Mouse (Mus musculus) layer of hippocampus, adult 2 months (tissue): ENCODE data around the gene Slc16a8. TPM values are rescaled to one million over a fixed set of nuclear protein-coding genes. Genes with fewer than 3 reads are reported as not detected.

Experiments used
- DNase-seq, 2 experiments: peaks; one replicate each; pipeline ENCODE4 v3.0.0; 2022; ENCODE audit warnings: low spot score in 2 of 2
- H3K27ac ChIP-seq: fragments of 200-600 bp; 2 replicates; pipeline ENCODE4 v1.8.1; 2022
- H3K4me3 ChIP-seq: fragments of 200-600 bp; 2 replicates; pipeline ENCODE4 v1.8.1; 2022; ENCODE audit warnings: mild to moderate bottlenecking
- CTCF ChIP-seq: fragments of 200-600 bp; conservative IDR thresholded peaks from 2 replicates; pipeline ENCODE4 v1.8.1; 2022; ENCODE audit warnings: antibody characterized with exemption, mild to moderate bottlenecking, moderate library complexity
- long read RNA-seq, 2 experiments: library from polyadenylated mRNA; stranded (forward); transcript quantifications; one replicate each; pipeline ENCODE4 v2.0.0; 2021; ENCODE audit warnings: borderline mapping rate in 2 of 2
- total RNA-seq, 2 experiments: library from RNA; stranded (reverse); gene quantifications; 2 replicates each; pipeline ENCODE4 v1.2.3; 2021

Gene Slc16a8
- total RNA-seq, result not detected
- long read RNA-seq, experiment 1, result 0 reads
- long read RNA-seq, experiment 2, result 0 reads

GRCm38 (mm10) chr15:79254661-79255060, at the start of gene Slc16a8:
Gene Slc16a8 (minus strand): TSS chr15:79254761.
- DNase-seq, result no peak
- no peak for TF ChIP-seq CTCF
- Histone ChIP-seq H3K4me3 (no peak within 1 kb of the TSS), H3K27ac (no peak within 1 kb of the TSS)

GRCm38 (mm10) chr15:79303725-79304124, 49.2 kb upstream of the Slc16a8 start:
- peak; percentile 60 for TF ChIP-seq CTCF
- H3K27ac ChIP-seq, result no peak overlapping the region

GRCm38 (mm10) chr15:79299563-79300155, 45.1 kb upstream of the Slc16a8 start:
- Histone ChIP-seq H3K4me3 (no peak overlapping the region), H3K27ac (no peak overlapping the region)
- DNase-seq, result no peak
- no peak for TF ChIP-seq CTCF

More at GRCm38 (mm10) chr15:79303725-79304124, 49.2 kb upstream of the Slc16a8 start:
- no peak for DNase-seq
- H3K4me3 ChIP-seq, result no peak overlapping the region

- H3K27ac ChIP-seq, result no peak overlapping the region
- DNase-seq, result no peak
- H3K4me3 ChIP-seq, result no peak overlapping the region
- no peak for TF ChIP-seq CTCF
Measured at GRCm38 (mm10) chr15:79298553-79298952, 44.0 kb upstream of the Slc16a8 start.

GRCm38 (mm10) chr15:79292779-79293178, 38.2 kb upstream of the Slc16a8 start:
- Histone ChIP-seq H3K4me3 (no peak overlapping the region), H3K27ac (no peak overlapping the region)
- DNase-seq, result no peak
- TF ChIP-seq CTCF, result no peak

- peak; percentile 24; the same call in 1 of the 2 replicates for TF ChIP-seq CTCF
- Histone ChIP-seq H3K4me3 (no peak overlapping the region), H3K27ac (no peak overlapping the region)
- DNase-seq, result no peak
Measured at GRCm38 (mm10) chr15:79290340-79290739, 35.8 kb upstream of the Slc16a8 start.

- no peak for DNase-seq
- no peak overlapping the region for H3K27ac ChIP-seq
- no peak overlapping the region for H3K4me3 ChIP-seq
- no peak for TF ChIP-seq CTCF
Measured at GRCm38 (mm10) chr15:79289441-79289840, 34.9 kb upstream of the Slc16a8 start.

GRCm38 (mm10) chr15:79288387-79288786, 33.8 kb upstream of the Slc16a8 start:
- no peak for DNase-seq
- Histone ChIP-seq H3K27ac (no peak overlapping the region), H3K4me3 (no peak overlapping the region)
- no peak for TF ChIP-seq CTCF

GRCm38 (mm10) chr15:79287091-79287490, 32.5 kb upstream of the Slc16a8 start:
- Histone ChIP-seq H3K27ac (no peak overlapping the region), H3K4me3 (no peak overlapping the region)
- no peak for TF ChIP-seq CTCF
- no peak for DNase-seq

- no peak for TF ChIP-seq CTCF
- no peak overlapping the region for H3K4me3 ChIP-seq
- DNase-seq, result no peak
- H3K27ac ChIP-seq, result no peak overlapping the region
Measured at GRCm38 (mm10) chr15:79286141-79286540, 31.6 kb upstream of the Slc16a8 start.

GRCm38 (mm10) chr15:79285399-79285798, 30.8 kb upstream of the Slc16a8 start, which contains the start of gene Baiap2l2:
Gene Baiap2l2 (minus strand): TSS chr15:79285537.
- no peak for DNase-seq
- Histone ChIP-seq H3K4me3 (no peak within 1 kb of the TSS), H3K27ac (no peak within 1 kb of the TSS)
- no peak for TF ChIP-seq CTCF

GRCm38 (mm10) chr15:79283371-79283770, 28.8 kb upstream of the Slc16a8 start:
- Histone ChIP-seq H3K27ac (no peak overlapping the region), H3K4me3 (no peak overlapping the region)
- DNase-seq, result no peak
- TF ChIP-seq CTCF, result no peak

- TF ChIP-seq CTCF, result no peak
- Histone ChIP-seq H3K4me3 (no peak overlapping the region), H3K27ac (no peak overlapping the region)
- DNase-seq, result no peak
Measured at GRCm38 (mm10) chr15:79282434-79282833, 27.9 kb upstream of the Slc16a8 start.

GRCm38 (mm10) chr15:79281389-79281788, 26.8 kb upstream of the Slc16a8 start:
- DNase-seq, result no peak
- Histone ChIP-seq H3K4me3 (no peak overlapping the region), H3K27ac (no peak overlapping the region)
- no peak for TF ChIP-seq CTCF
